Mouse (Mus musculus) liver, embryonic 14.5 days (tissue): ENCODE results near the gene Atm.

Experiments
- CTCF ChIP-seq: IDR thresholded peaks from 2 replicates; pipeline ENCODE4 v1.5.1; 2016; ENCODE audit warnings: antibody characterized with exemption, low read depth, control low read depth
- EP300 ChIP-seq: IDR thresholded peaks from 2 replicates; pipeline ENCODE4 v1.6.1; 2016; ENCODE audit warnings: antibody characterized with exemption, low read depth

GRCm38 (mm10) chr9:53537336-53537965 is 911 bp upstream of the Atm start:
- TF ChIP-seq EP300 = no peak
- TF ChIP-seq CTCF = no peak
